In genomic region chr9:113706108-113706507, GRCm38 (mm10) we compare ENCODE assay signal across 8 mouse cellular contexts. TPM values are rescaled to one million over a fixed set of nuclear protein-coding genes. Genes with fewer than 3 reads are reported as not detected.
DNase-seq lines count a peak whose midpoint lies in the region; ATAC-seq and TF ChIP-seq lines count a peak whose summit lies in the region.

No protein-coding gene starts in this region.

- no peaks in the 10 kb centered on the region for H3K9me3 ChIP-seq in heart, embryonic 10.5 days
- H3K9me3 ChIP-seq in forebrain, embryonic 14.5 days (replicated peaks; ENCODE audit: control insufficient read depth, low read length) = no peaks in the 10 kb centered on the region
- no peaks in the 10 kb centered on the region for H3K9me3 ChIP-seq in liver, postnatal 0 days (ENCODE audit: low read length)

- no peak for DNase-seq in heart, embryonic 10.5 days (ENCODE audit: low spot score)
- no peak for DNase-seq in heart, postnatal 36 days
- DNase-seq in CD4-positive helper T cell, adult 2 months (ENCODE audit: low read depth, low spot score) = peak; percentile 62
- no peak for DNase-seq in forebrain, embryonic 14.5 days (ENCODE audit: low spot score)
- no peak for DNase-seq in liver, postnatal 0 days
- DNase-seq in frontal cortex, adult 2 months (ENCODE audit: extremely low spot score in 1 of 2, low spot score in 1 of 2) = no peak
- DNase-seq in left cerebral cortex, adult 9 months (ENCODE audit: low spot score in 2 of 2) = no peak
- DNase-seq in cerebellum, adult 18-20 months = no peak

- no peak for ATAC-seq in forebrain, embryonic 14.5 days
- no peak for ATAC-seq in liver, postnatal 0 days

- H3K27ac ChIP-seq in heart, embryonic 10.5 days = no peak overlapping the region
- no peak overlapping the region for H3K27ac ChIP-seq in forebrain, embryonic 14.5 days (ENCODE audit: low read depth, low read length)
- H3K27ac ChIP-seq in liver, postnatal 0 days (ENCODE audit: low read depth) = no peak overlapping the region

- H3K9ac ChIP-seq in forebrain, embryonic 14.5 days (ENCODE audit: low read length) = peak overlapping the region; percentile 17; the same call in 1 of the 2 replicates
- H3K9ac ChIP-seq in liver, postnatal 0 days (replicated peaks) = peak overlapping the region; percentile 96; the same call in 1 of the 2 replicates

- H3K4me2 ChIP-seq in forebrain, embryonic 14.5 days (ENCODE audit: low read length) = peak overlapping the region; percentile 85
- H3K4me2 ChIP-seq in liver, postnatal 0 days (ENCODE audit: low read depth, low read length) = peak overlapping the region; percentile 90

- peak overlapping the region; percentile 93 for H3K4me3 ChIP-seq in heart, embryonic 10.5 days
- H3K4me3 ChIP-seq in forebrain, embryonic 14.5 days (ENCODE audit: low read depth, low read length) = no peak overlapping the region
- peak overlapping the region; percentile 81 for H3K4me3 ChIP-seq in liver, postnatal 0 days (ENCODE audit: low read depth, low read length)

- TF ChIP-seq EP300 in liver, postnatal 0 days (IDR thresholded peaks at IDR 0.05; ENCODE audit: low read depth) = no peak

- intact Hi-C loops in heart, postnatal 36 days (cut with DNase I) = loop anchor here (2.0 kb wide), 1 partner anchor 33 kb away; no protein-coding TSS in a partner anchor

- H3K36me3 ChIP-seq in heart, embryonic 10.5 days = no peaks in the 10 kb centered on the region
- H3K36me3 ChIP-seq in forebrain, embryonic 14.5 days (ENCODE audit: control insufficient read depth, insufficient read depth, low read length) = no peaks in the 10 kb centered on the region
- 0 out of 2 replicates have a peak, but pooled peaks cover 4% of the 10 kb centered on the region for H3K36me3 ChIP-seq in liver, postnatal 0 days (replicated peaks; ENCODE audit: insufficient read depth, low read length)

- H3K27me3 ChIP-seq in heart, embryonic 10.5 days (ENCODE audit: insufficient read depth, poor library complexity, severe bottlenecking) = no peaks in the 10 kb centered on the region
- H3K27me3 ChIP-seq in forebrain, embryonic 14.5 days (replicated peaks; ENCODE audit: control insufficient read depth, insufficient read depth, low read length) = no peaks in the 10 kb centered on the region
- no peaks in the 10 kb centered on the region for H3K27me3 ChIP-seq in liver, postnatal 0 days (ENCODE audit: insufficient read depth, low read length)

- H3K4me1 ChIP-seq in heart, embryonic 10.5 days = peaks cover 30% of the 10 kb centered on the region
- H3K4me1 ChIP-seq in forebrain, embryonic 14.5 days (ENCODE audit: control insufficient read depth, insufficient read depth, low read length) = peaks cover 20% of the 10 kb centered on the region
- H3K4me1 ChIP-seq in liver, postnatal 0 days (ENCODE audit: insufficient read depth) = peaks cover 28% of the 10 kb centered on the region

- TF ChIP-seq CTCF in liver, postnatal 0 days (IDR thresholded peaks at IDR 0.05; ENCODE audit: low read depth) = no peak

- WGBS in heart, embryonic 10.5 days = 68% methylated on average over 2 of the region's 2 CpGs
- 88% methylated on average over 2 of the region's 2 CpGs for WGBS in forebrain, embryonic 14.5 days
- 20% methylated on average over 2 of the region's 2 CpGs for WGBS in liver, postnatal 0 days (ENCODE audit: insufficient replicate concordance)

RNA-seq across cellular contexts. Expression of gene Pdcd6ip, which starts 2.0 kb away (rescaled TPM):
- polyA plus RNA-seq in heart, embryonic 10.5 days (2016; fragmentation: Nextera tagmentation; extraction: Ambion mirVana) = 67.7 and 78.6 TPM in 2 replicates
- total RNA-seq in heart, postnatal 36 days (2021) = 10 to 100 TPM; 57.2 to 65.0 TPM
- 29.6 and 41.5 TPM in 2 replicates for polyA plus RNA-seq in forebrain, embryonic 14.5 days (2014; fragmentation: Nextera tagmentation; extraction: Ambion mirVana)
- polyA plus RNA-seq in liver, postnatal 0 days (2015; fragmentation: Nextera tagmentation; extraction: Ambion mirVana) = 25.4 and 26.8 TPM in 2 replicates
- polyA plus RNA-seq in frontal cortex, adult 2 months (2012; rRNA removed) = 39.8 and 44.6 TPM in 2 replicates

RNA-seq across cellular contexts. Expression of gene Clasp2, which starts 35.2 kb away (rescaled TPM):
- 24.3 and 28.3 TPM in 2 replicates for polyA plus RNA-seq in heart, embryonic 10.5 days (2016; fragmentation: Nextera tagmentation; extraction: Ambion mirVana)
- total RNA-seq in heart, postnatal 36 days (2021) = 10 to 100 TPM; 50.9 to 58.9 TPM
- 86.2 and 124 TPM in 2 replicates for polyA plus RNA-seq in forebrain, embryonic 14.5 days (2014; fragmentation: Nextera tagmentation; extraction: Ambion mirVana)
- polyA plus RNA-seq in liver, postnatal 0 days (2015; fragmentation: Nextera tagmentation; extraction: Ambion mirVana) = 3.9 and 4.9 TPM in 2 replicates
- polyA plus RNA-seq in frontal cortex, adult 2 months (2012; rRNA removed) = 116 and 122 TPM in 2 replicates
